Mouse (Mus musculus): Measurements from ENCODE around the gene Prss47. TPM values are rescaled to one million over a fixed set of nuclear protein-coding genes. Genes with fewer than 3 reads are reported as not detected.

Gene Prss47
- not detected in 2 replicates for polyA plus RNA-seq (2021; fragmentation: Nextera tagmentation)
- long read RNA-seq, experiment 1: 0 reads
- long read RNA-seq, experiment 2: 0 reads

GRCm38 (mm10) chr13:65052660-65053059, at the start of gene Prss47:
TSS of gene Prss47 (minus strand) at chr13:65052760.

GRCm38 (mm10) chr13:65032758-65033157, 19.8 kb downstream of the Prss47 start, which contains the start of gene Spata31d1c:
TSS of gene Spata31d1c (plus strand) at chr13:65033058.

Other genes starting within 250 kb of the Prss47 start
- gene Cntnap3, start 148.8 kb downstream of the Prss47 start, polyA plus RNA-seq (2021; fragmentation: Nextera tagmentation): 0.90 and 1.2 TPM in 2 replicates
- gene Spata31, start 135.4 kb downstream of the Prss47 start, polyA plus RNA-seq (2021; fragmentation: Nextera tagmentation): not detected in 2 replicates
- gene Spata31d1c, start 19.7 kb downstream of the Prss47 start, polyA plus RNA-seq (2021; fragmentation: Nextera tagmentation): not detected in 2 replicates
- 33.1 and 40.2 TPM in 2 replicates for gene Mfsd14b, start 60.2 kb upstream of the Prss47 start, polyA plus RNA-seq (2021; fragmentation: Nextera tagmentation)
- not detected in 2 replicates for gene Olfr465-ps1, start 85.3 kb upstream of the Prss47 start, polyA plus RNA-seq (2021; fragmentation: Nextera tagmentation)
- gene Olfr466, start 97.5 kb upstream of the Prss47 start, polyA plus RNA-seq (2021; fragmentation: Nextera tagmentation): not detected in 2 replicates
- gene Nlrp4f, start 153.2 kb upstream of the Prss47 start, polyA plus RNA-seq (2021; fragmentation: Nextera tagmentation): 0.21 TPM in 1 of 2 replicates, not detected in the other
- gene Gm10775, start 206.8 kb upstream of the Prss47 start, polyA plus RNA-seq (2021; fragmentation: Nextera tagmentation): 0.28 TPM in 1 of 2 replicates, not detected in the other
- gene Zfp369, start 226.1 kb upstream of the Prss47 start, polyA plus RNA-seq (2021; fragmentation: Nextera tagmentation): 8.8 and 9.6 TPM in 2 replicates